Mouse (Mus musculus) kidney, adult 2 months (tissue): Measurements from ENCODE around the gene Gkap1.

Experiments used
- CTCF ChIP-seq: fragments of 200-500 bp; conservative IDR thresholded peaks from 2 replicates; pipeline ENCODE4 v1.5.1; 2011; ENCODE audit warnings: low read depth, mild to moderate bottlenecking, control low read depth, low read length, moderate library complexity, mixed read lengths; ENCODE audit not compliant: insufficient read depth, insufficient read length
- POLR2A ChIP-seq: fragments of 200-500 bp; IDR thresholded peaks from one replicate; pipeline ENCODE4 v1.6.1; 2011; ENCODE audit warnings: low read depth, low read length, control low read depth

DNA sequence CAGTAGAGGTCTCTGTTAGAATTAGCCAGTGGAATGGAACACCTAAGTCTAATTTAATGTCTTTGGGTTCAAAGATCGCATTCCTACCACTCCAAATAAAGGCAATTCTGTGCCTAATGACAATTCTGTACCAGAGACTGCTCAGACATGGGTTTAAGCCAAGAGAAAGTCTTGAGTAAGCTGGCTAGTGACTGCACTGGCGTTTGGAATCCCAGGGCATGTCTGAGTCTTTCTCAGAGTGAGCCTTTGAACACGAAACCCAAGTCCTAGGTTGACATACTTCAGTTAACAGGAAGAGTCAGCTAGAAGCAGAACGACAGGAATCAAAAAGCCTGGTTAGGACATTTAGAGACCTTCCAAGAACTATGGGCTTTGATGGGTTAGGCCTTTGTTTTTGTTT, 8.0 kb upstream of the Gkap1 start:
- TF ChIP-seq POLR2A (no peak), CTCF (no peak)
